Mouse (Mus musculus): ENCODE data around the gene Ado. TPM values are rescaled to one million over a fixed set of nuclear protein-coding genes. Genes with fewer than 3 reads are reported as not detected.

Ado gene
- polyA plus RNA-seq, 1 experiment = 23.6 TPM

DNA sequence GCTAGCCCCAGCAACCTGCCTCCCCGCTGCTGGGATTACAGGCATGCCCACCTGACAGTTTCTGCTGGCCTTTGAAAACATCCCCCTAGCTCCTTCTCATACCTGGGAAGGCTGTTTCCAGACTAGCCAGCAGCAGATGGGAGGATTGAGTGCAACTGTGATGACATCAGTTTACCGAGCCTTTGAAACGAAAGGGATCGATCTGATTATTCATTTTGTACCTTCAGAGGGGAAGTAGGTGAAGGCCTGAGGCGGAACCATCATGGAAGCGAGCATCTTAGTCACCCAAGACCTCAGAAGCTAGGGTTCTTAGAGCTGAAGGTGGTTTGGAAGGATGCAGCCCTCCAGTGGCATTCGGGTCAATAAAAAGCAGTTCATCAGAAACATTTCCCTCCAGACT, 15.8 kb upstream of the Ado start:
- no peak overlapping the region for H3K27ac ChIP-seq (ENCODE audit: insufficient read depth, low read depth, low read length)
- H3K4me3 ChIP-seq (ENCODE audit: insufficient read depth, low read length) = no peak overlapping the region
- no peak for TF ChIP-seq CTCF (IDR thresholded peaks at IDR 0.05; ENCODE audit: low read depth, low read length)
- no peak for TF ChIP-seq POLR2A (IDR thresholded peaks at IDR 0.05; ENCODE audit: borderline replicate concordance, low read depth, low read length)
- peaks cover 11% of the 10 kb centered on the region for H3K4me1 ChIP-seq (ENCODE audit: control insufficient read depth, insufficient read depth, low read length)

DNA sequence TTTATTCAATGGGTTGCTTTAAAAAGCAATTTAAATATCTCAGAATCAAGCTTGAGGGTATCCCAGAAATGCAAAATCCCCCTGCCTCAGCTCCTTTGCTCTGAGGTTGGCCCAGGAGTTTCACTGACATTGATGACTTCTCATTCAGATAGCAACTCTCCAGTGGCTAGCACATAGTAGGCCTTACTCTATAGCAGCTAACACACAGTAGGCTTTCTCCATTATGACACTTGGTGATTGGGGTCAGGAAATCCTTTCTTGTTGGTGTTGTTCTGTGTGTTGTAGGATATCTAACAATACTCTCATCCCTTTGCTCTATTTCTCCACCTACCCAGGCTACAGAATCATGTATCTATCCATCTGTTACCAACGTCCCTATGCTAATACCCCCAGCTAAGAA, 12.4 kb upstream of the Ado start:
- no peak overlapping the region for H3K27ac ChIP-seq (ENCODE audit: insufficient read depth, low read depth, low read length)
- TF ChIP-seq CTCF (IDR thresholded peaks at IDR 0.05; ENCODE audit: low read depth, low read length) = no peak
- no peak for TF ChIP-seq POLR2A (IDR thresholded peaks at IDR 0.05; ENCODE audit: borderline replicate concordance, low read depth, low read length)
- H3K4me3 ChIP-seq (ENCODE audit: insufficient read depth, low read length) = no peak overlapping the region
- peaks cover 7% of the 10 kb centered on the region for H3K4me1 ChIP-seq (ENCODE audit: control insufficient read depth, insufficient read depth, low read length)

DNA sequence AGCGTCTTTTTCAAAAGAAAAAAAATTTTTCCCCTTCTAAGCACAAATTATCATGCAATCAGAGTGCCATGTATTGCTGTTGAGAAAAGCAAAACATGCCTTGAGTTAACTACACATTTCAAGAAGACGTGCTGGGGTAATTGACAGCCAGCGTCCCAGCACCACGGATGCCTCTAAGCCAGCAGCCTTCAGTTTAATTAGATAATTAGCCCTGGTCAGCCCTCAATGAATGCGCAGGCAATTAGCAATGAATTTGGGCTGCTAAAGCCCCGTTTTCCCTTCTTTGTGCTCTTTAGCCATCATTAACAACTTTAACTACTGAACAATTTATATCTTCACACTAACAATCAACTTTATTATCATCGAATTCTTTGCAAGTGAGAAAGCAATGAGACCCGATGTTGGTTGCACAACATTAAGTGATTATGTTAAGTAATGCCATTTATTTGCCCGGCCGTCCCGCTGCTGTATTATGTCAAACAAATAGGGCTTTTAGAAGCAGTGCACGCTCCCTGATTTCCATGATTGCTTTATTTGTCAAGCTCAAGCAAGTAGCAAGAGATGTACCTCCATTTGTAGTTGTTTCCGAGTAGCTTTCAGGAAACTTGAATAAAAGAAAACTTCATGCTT, 11.1 kb upstream of the Ado start:
- Histone ChIP-seq H3K4me3 (ENCODE audit: insufficient read depth, low read length) (no peak overlapping the region), H3K27ac (ENCODE audit: insufficient read depth, low read depth, low read length) (no peak overlapping the region), H3K4me1 (ENCODE audit: control insufficient read depth, insufficient read depth, low read length) (no peaks in the 10 kb centered on the region; the same call in 1 of the 2 replicates)
- no peak for TF ChIP-seq CTCF (IDR thresholded peaks at IDR 0.05; ENCODE audit: low read depth, low read length)
- no peak for TF ChIP-seq POLR2A (IDR thresholded peaks at IDR 0.05; ENCODE audit: borderline replicate concordance, low read depth, low read length)

DNA sequence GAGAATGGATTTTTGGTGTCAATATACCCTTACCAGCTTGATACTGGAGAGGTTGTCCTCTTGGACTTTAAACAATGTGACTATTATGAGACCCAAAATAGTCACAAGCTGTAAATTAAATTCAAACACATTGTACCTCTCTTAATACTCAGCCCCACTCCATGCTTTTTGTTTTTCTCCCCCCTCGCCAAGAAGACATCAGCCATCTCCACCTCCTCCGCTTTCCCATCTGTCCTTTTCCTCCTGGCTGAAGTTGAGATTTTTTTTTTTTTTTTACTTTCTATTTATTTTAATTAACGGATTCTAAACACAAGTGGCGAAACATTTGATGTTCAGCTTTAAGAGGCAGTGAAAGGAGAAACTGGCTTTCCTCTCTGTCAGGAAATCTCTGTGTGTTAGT, 9.3 kb upstream of the Ado start:
- TF ChIP-seq CTCF (IDR thresholded peaks at IDR 0.05; ENCODE audit: low read depth, low read length) (no peak), POLR2A (IDR thresholded peaks at IDR 0.05; ENCODE audit: borderline replicate concordance, low read depth, low read length) (no peak)
- H3K4me3 ChIP-seq (ENCODE audit: insufficient read depth, low read length) = no peak overlapping the region
- no peaks in the 10 kb centered on the region for H3K4me1 ChIP-seq (ENCODE audit: control insufficient read depth, insufficient read depth, low read length)
- no peak overlapping the region for H3K27ac ChIP-seq (ENCODE audit: insufficient read depth, low read depth, low read length)

DNA sequence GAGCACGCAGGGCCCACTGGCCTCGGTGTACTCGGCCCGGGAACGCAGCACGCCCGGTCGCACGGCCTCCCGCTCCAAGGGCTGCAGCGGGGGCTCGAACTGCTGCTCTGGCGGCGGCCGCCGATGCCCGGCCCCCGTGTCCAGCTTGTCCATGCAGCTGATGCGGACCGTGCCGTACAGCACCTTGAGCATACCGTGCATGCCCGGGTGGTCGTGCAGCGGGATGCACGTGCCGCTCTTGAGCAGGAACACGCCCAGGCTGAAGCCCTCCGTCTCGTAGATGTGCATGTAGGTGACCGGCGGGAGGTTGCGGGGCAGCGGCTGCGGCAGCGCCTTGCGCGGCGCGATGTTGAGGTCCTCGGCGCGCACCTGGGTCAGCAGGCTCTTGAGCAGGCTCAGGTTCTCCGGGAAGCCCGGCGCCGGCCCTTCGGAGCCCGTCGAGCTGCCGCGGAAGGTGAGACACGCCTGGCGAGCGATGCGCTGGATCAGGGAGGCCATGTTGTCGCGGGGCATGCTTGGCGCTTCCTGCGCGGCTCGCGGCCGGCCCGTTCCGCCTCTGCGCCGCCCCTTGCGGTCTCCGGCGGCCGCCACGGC, 397 bp downstream of the Ado start:
- H3K4me3 ChIP-seq (ENCODE audit: insufficient read depth, low read length) = peak overlapping the region; percentile 93
- peaks cover 18% of the 10 kb centered on the region for H3K4me1 ChIP-seq (ENCODE audit: control insufficient read depth, insufficient read depth, low read length)
- peak overlapping the region; percentile 94 for H3K27ac ChIP-seq (ENCODE audit: insufficient read depth, low read depth, low read length)
- TF ChIP-seq CTCF (IDR thresholded peaks at IDR 0.05; ENCODE audit: low read depth, low read length) (no peak), POLR2A (IDR thresholded peaks at IDR 0.05; ENCODE audit: borderline replicate concordance, low read depth, low read length) (no peak)

DNA sequence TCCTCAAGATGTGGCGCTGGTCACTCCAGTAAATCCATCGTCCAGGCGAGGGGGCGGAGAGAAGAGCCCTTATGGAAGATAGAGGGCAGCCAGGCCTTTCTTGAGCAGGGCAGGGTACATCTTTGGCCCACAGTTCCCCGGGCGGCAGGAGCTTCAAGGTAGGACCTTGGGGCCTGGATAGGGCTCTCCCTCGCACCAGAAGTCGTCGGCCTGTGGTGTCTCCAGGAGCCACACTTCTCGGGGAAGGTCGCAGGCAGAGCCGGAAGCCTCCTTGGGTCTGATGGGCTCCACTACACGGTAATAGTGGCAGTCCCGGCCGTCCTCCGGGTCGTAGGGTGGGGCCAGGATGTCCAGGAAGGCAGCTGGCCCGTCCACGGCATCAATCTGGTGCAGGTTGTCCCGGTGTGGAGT, 900 bp downstream of the Ado start:
- H3K27ac ChIP-seq (ENCODE audit: insufficient read depth, low read depth, low read length) = peak overlapping the region; percentile 94
- peaks cover 18% of the 10 kb centered on the region for H3K4me1 ChIP-seq (ENCODE audit: control insufficient read depth, insufficient read depth, low read length)
- no peak for TF ChIP-seq POLR2A (IDR thresholded peaks at IDR 0.05; ENCODE audit: borderline replicate concordance, low read depth, low read length)
- no peak for TF ChIP-seq CTCF (IDR thresholded peaks at IDR 0.05; ENCODE audit: low read depth, low read length)
- H3K4me3 ChIP-seq (ENCODE audit: insufficient read depth, low read length) = peak overlapping the region; percentile 93

DNA sequence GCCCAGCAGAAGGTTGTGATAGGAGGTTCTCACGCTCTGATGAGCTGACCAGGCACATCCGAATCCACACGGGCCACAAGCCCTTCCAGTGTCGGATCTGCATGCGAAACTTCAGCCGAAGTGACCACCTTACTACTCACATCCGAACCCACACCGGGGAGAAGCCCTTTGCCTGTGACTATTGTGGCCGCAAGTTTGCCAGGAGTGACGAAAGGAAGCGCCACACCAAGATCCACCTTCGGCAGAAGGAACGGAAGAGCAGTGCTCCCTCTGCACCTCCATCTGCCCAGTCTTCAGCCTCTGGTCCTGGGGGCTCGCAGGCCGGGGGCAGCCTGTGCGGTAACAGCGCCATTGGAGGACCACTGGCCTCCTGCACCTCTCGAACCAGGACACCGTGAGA, 8.2 kb downstream of the Ado start:
- H3K4me1 ChIP-seq (ENCODE audit: control insufficient read depth, insufficient read depth, low read length) = no peaks in the 10 kb centered on the region
- H3K4me3 ChIP-seq (ENCODE audit: insufficient read depth, low read length) = no peak overlapping the region
- no peak overlapping the region for H3K27ac ChIP-seq (ENCODE audit: insufficient read depth, low read depth, low read length)
- no peak for TF ChIP-seq POLR2A (IDR thresholded peaks at IDR 0.05; ENCODE audit: borderline replicate concordance, low read depth, low read length)

DNA sequence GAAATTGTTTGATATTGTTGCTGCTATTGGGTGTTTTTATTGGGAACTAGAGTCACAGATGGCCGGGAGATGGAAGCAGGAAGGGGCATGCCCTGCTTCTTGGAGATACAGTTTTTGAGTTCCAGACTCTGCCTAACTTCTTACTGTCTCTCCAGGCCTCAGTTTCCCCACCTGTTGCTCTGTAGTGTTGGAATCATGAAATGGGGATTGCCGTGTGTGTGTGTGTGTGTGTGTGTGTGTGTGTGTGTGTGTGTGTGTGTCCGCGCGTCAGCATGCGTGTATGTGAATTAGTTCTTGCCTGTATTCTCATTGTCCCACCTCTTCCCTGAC, 9.4 kb downstream of the Ado start:
- TF ChIP-seq POLR2A (IDR thresholded peaks at IDR 0.05; ENCODE audit: borderline replicate concordance, low read depth, low read length) (no peak), CTCF (IDR thresholded peaks at IDR 0.05; ENCODE audit: low read depth, low read length) (no peak)
- no peak overlapping the region for H3K27ac ChIP-seq (ENCODE audit: insufficient read depth, low read depth, low read length)
- no peak overlapping the region; the same call in 1 of the 2 replicates for H3K4me3 ChIP-seq (ENCODE audit: insufficient read depth, low read length)
- no peaks in the 10 kb centered on the region for H3K4me1 ChIP-seq (ENCODE audit: control insufficient read depth, insufficient read depth, low read length)

DNA sequence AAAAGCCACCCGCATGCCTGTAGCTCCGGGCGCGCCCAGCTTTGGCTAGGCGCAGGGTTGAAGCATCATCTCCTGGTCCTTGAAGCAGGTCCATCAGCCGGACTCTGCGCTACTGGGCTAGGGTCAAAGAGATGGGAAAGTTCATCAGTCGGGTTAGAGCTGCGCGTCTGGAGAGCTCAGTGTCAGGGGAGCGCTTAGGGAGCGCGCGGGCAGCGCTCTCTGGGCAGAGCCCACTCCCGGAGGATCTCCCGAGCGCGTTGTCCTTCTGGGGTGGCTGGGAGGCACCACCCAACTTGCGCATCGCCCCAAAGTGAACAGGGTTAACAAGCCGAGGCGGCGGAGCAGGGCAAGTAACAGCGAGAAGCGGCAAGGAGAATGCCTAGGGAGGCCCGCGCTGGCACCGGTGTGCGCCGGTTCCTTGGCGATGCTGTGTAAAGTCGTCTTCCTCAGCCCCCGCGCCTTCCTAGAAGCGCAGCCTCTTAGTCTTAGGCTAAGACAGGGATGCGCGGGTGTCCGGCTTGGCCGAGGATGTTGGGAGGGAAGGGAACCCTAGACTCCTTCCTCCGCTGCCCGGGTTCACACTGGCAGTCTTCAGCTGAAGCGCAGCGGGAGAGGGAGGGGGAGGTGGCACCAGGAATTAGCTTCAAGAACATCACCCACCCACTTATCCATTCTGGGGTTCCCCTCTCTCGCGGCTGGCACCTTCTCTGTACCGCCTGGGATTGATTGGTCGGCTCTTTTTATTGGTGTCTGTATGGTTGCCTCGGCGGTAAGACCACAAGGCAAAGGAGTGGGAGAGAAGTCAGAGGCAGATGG, 10.0 kb downstream of the Ado start:
- no peak for TF ChIP-seq POLR2A (IDR thresholded peaks at IDR 0.05; ENCODE audit: borderline replicate concordance, low read depth, low read length)
- TF ChIP-seq CTCF (IDR thresholded peaks at IDR 0.05; ENCODE audit: low read depth, low read length) = no peak
- no peak overlapping the region for H3K27ac ChIP-seq (ENCODE audit: insufficient read depth, low read depth, low read length)
- peak overlapping the region; percentile 61 for H3K4me3 ChIP-seq (ENCODE audit: insufficient read depth, low read length)
- H3K4me1 ChIP-seq (ENCODE audit: control insufficient read depth, insufficient read depth, low read length) = no peaks in the 10 kb centered on the region

DNA sequence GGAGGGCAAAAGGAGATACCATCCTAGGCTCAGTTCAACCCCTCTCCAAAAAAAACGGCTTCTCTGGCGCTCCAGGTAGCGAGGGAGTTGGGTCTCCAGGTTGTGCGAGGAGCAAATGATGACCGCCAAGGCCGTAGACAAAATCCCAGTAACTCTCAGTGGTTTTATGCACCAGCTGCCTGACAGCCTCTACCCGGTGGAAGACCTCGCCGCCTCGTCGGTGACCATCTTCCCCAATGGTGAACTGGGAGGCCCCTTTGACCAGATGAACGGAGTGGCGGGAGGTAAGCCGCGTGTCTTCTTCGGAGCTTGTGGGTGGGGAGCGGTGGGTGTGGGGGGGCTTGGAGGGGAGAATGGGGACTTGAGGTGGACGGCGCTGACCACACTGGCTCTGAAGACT, 10.6 kb downstream of the Ado start:
- TF ChIP-seq POLR2A (IDR thresholded peaks at IDR 0.05; ENCODE audit: borderline replicate concordance, low read depth, low read length) (no peak), CTCF (IDR thresholded peaks at IDR 0.05; ENCODE audit: low read depth, low read length) (no peak)
- H3K4me3 ChIP-seq (ENCODE audit: insufficient read depth, low read length) = peak overlapping the region; percentile 61
- H3K27ac ChIP-seq (ENCODE audit: insufficient read depth, low read depth, low read length) = no peak overlapping the region
- no peaks in the 10 kb centered on the region for H3K4me1 ChIP-seq (ENCODE audit: control insufficient read depth, insufficient read depth, low read length)

Data from bone marrow macrophage, adult 2 months (primary cell).